Mouse (Mus musculus): Measurements from ENCODE around the gene Tnfrsf4. TPM values are rescaled to one million over a fixed set of nuclear protein-coding genes. Genes with fewer than 3 reads are reported as not detected.

Gene Tnfrsf4
- polyA plus RNA-seq (2012; rRNA removed) = 2.2 and 2.8 TPM in 2 replicates

GRCm38 (mm10) chr4:156013637-156014036, at the start of gene Tnfrsf4:
Tnfrsf4 (plus strand) TSS chr4:156013843.

GRCm38 (mm10) chr4:155992241-155992905, 21.3 kb upstream of the Tnfrsf4 start, which contains the start of the genes B3galt6 and Sdf4:
B3galt6 (minus strand) TSS chr4:155992649.
Sdf4 (plus strand) TSS chr4:155992872.

GRCm38 (mm10) chr4:156026013-156026412, 12.4 kb downstream of the Tnfrsf4 start, which contains the start of gene Tnfrsf18:
Tnfrsf18 (plus strand) TSS chr4:156026164.

GRCm38 (mm10) chr4:156059261-156059660, 45.6 kb downstream of the Tnfrsf4 start, which contains the start of gene Ttll10:
Ttll10 (minus strand) TSS chr4:156059414.

Other genes starting within 250 kb of the Tnfrsf4 start
- 28.3 and 29.3 TPM in 2 replicates for gene Vwa1, start 239.1 kb upstream of the Tnfrsf4 start, polyA plus RNA-seq (2012; rRNA removed)
- 1.6 and 1.7 TPM in 2 replicates for gene Tmem88b, start 228.0 kb upstream of the Tnfrsf4 start, polyA plus RNA-seq (2012; rRNA removed)
- not detected in 2 replicates for gene Ankrd65, start 223.4 kb upstream of the Tnfrsf4 start, polyA plus RNA-seq (2012; rRNA removed)
- gene Mrpl20, start 211.0 kb upstream of the Tnfrsf4 start, polyA plus RNA-seq (2012; rRNA removed) = 131 and 143 TPM in 2 replicates
- gene Ccnl2, start 201.4 kb upstream of the Tnfrsf4 start, polyA plus RNA-seq (2012; rRNA removed) = 187 and 201 TPM in 2 replicates
- 96.7 and 108 TPM in 2 replicates for gene Aurkaip1, start 182.6 kb upstream of the Tnfrsf4 start, polyA plus RNA-seq (2012; rRNA removed)
- gene Mxra8, start 174.2 kb upstream of the Tnfrsf4 start, polyA plus RNA-seq (2012; rRNA removed) = 30.7 and 42.0 TPM in 2 replicates
- 159 and 160 TPM in 2 replicates for gene Dvl1, start 166.4 kb upstream of the Tnfrsf4 start, polyA plus RNA-seq (2012; rRNA removed)
- 0.44 and 0.55 TPM in 2 replicates for gene Tas1r3, start 150.5 kb upstream of the Tnfrsf4 start, polyA plus RNA-seq (2012; rRNA removed)
- gene Cptp, start 144.4 kb upstream of the Tnfrsf4 start, polyA plus RNA-seq (2012; rRNA removed) = 21.7 and 24.1 TPM in 2 replicates
- gene Ints11, start 144.3 kb upstream of the Tnfrsf4 start, polyA plus RNA-seq (2012; rRNA removed) = 67.9 and 73.7 TPM in 2 replicates
- 92.1 and 92.2 TPM in 2 replicates for gene Pusl1, start 122.1 kb upstream of the Tnfrsf4 start, polyA plus RNA-seq (2012; rRNA removed)
- 112 and 119 TPM in 2 replicates for gene Acap3, start 122.0 kb upstream of the Tnfrsf4 start, polyA plus RNA-seq (2012; rRNA removed)
- gene Ube2j2, start 70.0 kb upstream of the Tnfrsf4 start, polyA plus RNA-seq (2012; rRNA removed) = 113 and 114 TPM in 2 replicates
- 7.5 and 10.5 TPM in 2 replicates for gene C1qtnf12, start 51.5 kb upstream of the Tnfrsf4 start, polyA plus RNA-seq (2012; rRNA removed)
- gene B3galt6, start 21.2 kb upstream of the Tnfrsf4 start, polyA plus RNA-seq (2012; rRNA removed) = 21.2 and 21.6 TPM in 2 replicates
- 45.4 and 46.3 TPM in 2 replicates for gene Sdf4, start 21.0 kb upstream of the Tnfrsf4 start, polyA plus RNA-seq (2012; rRNA removed)
- 0.09 and 0.19 TPM in 2 replicates for gene Tnfrsf18, start 12.3 kb downstream of the Tnfrsf4 start, polyA plus RNA-seq (2012; rRNA removed)
- gene Ttll10, start 45.6 kb downstream of the Tnfrsf4 start, polyA plus RNA-seq (2012; rRNA removed) = 0.07 and 0.16 TPM in 2 replicates
- 58.5 and 59.2 TPM in 2 replicates for gene 9430015G10Rik, start 96.1 kb downstream of the Tnfrsf4 start, polyA plus RNA-seq (2012; rRNA removed)
- gene Rnf223, start 116.7 kb downstream of the Tnfrsf4 start, polyA plus RNA-seq (2012; rRNA removed) = 1.7 and 1.8 TPM in 2 replicates
- gene Agrn, start 183.6 kb downstream of the Tnfrsf4 start, polyA plus RNA-seq (2012; rRNA removed) = 344 and 369 TPM in 2 replicates
- 7.0 and 10.5 TPM in 2 replicates for gene Isg15, start 187.0 kb downstream of the Tnfrsf4 start, polyA plus RNA-seq (2012; rRNA removed)
- gene AW011738, start 189.5 kb downstream of the Tnfrsf4 start, polyA plus RNA-seq (2012; rRNA removed) = 2.9 and 3.3 TPM in 2 replicates
- gene Perm1, start 202.0 kb downstream of the Tnfrsf4 start, polyA plus RNA-seq (2012; rRNA removed) = 1.1 and 1.4 TPM in 2 replicates
- gene Plekhn1, start 221.0 kb downstream of the Tnfrsf4 start, polyA plus RNA-seq (2012; rRNA removed) = 88.6 and 93.7 TPM in 2 replicates
- 110 and 113 TPM in 2 replicates for gene Noc2l, start 222.2 kb downstream of the Tnfrsf4 start, polyA plus RNA-seq (2012; rRNA removed)
- 5.5 and 5.7 TPM in 2 replicates for gene Samd11, start 241.8 kb downstream of the Tnfrsf4 start, polyA plus RNA-seq (2012; rRNA removed)